Mouse (Mus musculus): ENCODE measurements around the gene Snrnp40. TPM values are rescaled to one million over a fixed set of nuclear protein-coding genes. Genes with fewer than 3 reads are reported as not detected.

The Snrnp40 gene
- polyA plus RNA-seq, 1 experiment from 2014 or later = 94.6 TPM

GRCm38 (mm10) chr4:130323165-130323564 is 36.8 kb upstream of the Snrnp40 start:
- no peak for ATAC-seq (ENCODE audit: low FRiP score)
- peaks cover 79% of the 10 kb centered on the region for H3K36me3 ChIP-seq (replicated peaks; ENCODE audit: control insufficient read depth, insufficient read depth)
- H3K9ac ChIP-seq = no peak overlapping the region
- DNase-seq (ENCODE audit: low spot score) = no peak
- no peak overlapping the region for H3K4me3 ChIP-seq (replicated peaks; ENCODE audit: low read length)
- no peaks in the 10 kb centered on the region for H3K9me3 ChIP-seq (ENCODE audit: control insufficient read depth, low read length)
- H3K27me3 ChIP-seq (ENCODE audit: control insufficient read depth, insufficient read depth, low read length) = no peaks in the 10 kb centered on the region
- no peaks in the 10 kb centered on the region for H3K4me1 ChIP-seq (replicated peaks; ENCODE audit: control insufficient read depth, insufficient read depth, low read length)
- no peak overlapping the region for H3K27ac ChIP-seq
- no peak overlapping the region for H3K4me2 ChIP-seq (replicated peaks)
- WGBS = 100% methylated on average over 1 of the region's 1 CpGs

DNA sequence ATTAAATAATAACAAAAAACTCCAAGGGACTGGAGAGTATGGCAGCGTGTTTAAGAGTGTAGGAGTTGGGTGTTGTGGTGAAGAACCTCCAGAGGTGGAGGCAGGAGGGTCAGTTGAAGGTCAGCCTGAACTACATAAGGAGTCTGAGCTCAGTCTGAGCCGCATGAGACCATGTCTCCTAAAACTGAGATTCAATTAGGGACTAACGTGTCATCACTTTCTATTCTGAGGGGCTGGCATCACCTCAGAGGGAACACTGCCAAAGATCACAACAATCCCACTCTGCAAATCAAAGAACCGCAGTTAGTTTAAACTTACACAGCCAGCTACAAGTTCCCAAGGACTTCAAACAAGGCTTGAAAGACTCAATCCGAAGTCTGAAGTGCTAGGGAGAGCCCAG is 36.3 kb upstream of the Snrnp40 start:
- H3K27ac ChIP-seq = no peak overlapping the region
- no peak overlapping the region for H3K9ac ChIP-seq
- peaks cover 82% of the 10 kb centered on the region for H3K36me3 ChIP-seq (replicated peaks; ENCODE audit: control insufficient read depth, insufficient read depth)
- H3K4me1 ChIP-seq (replicated peaks; ENCODE audit: control insufficient read depth, insufficient read depth, low read length) = no peaks in the 10 kb centered on the region
- H3K9me3 ChIP-seq (ENCODE audit: control insufficient read depth, low read length) = no peaks in the 10 kb centered on the region
- no peak for DNase-seq (ENCODE audit: low spot score)
- no peak for ATAC-seq (ENCODE audit: low FRiP score)
- H3K27me3 ChIP-seq (ENCODE audit: control insufficient read depth, insufficient read depth, low read length) = no peaks in the 10 kb centered on the region
- no peak overlapping the region for H3K4me3 ChIP-seq (replicated peaks; ENCODE audit: low read length)
- H3K4me2 ChIP-seq (replicated peaks) = no peak overlapping the region
- WGBS = 85% methylated on average over 5 of the region's 5 CpGs

- no peaks in the 10 kb centered on the region for H3K27me3 ChIP-seq (ENCODE audit: control insufficient read depth, insufficient read depth, low read length)
Measured at GRCm38 (mm10) chr4:130325446-130325845, 34.5 kb upstream of the Snrnp40 start.

DNA sequence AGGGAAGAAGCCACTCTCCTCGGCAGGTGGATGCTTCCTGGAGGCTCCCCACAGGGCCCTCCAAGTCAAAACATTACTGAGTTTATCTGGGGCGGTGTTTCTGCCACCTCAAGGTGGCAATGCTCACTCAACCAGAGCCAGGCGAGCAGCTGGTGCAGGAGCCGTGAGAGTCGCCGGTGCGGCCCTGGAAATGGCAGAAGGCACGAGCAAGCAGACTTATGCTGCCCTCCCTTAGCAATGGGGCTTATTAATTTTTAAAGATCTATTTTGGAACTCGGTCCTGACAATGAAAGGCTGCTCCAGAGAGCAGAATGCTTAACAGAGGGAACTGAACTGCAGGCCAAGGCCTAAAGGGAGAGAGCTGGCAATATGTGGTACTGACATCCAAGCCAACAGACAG is 32.6 kb upstream of the Snrnp40 start:
- Histone ChIP-seq H3K27me3 (ENCODE audit: control insufficient read depth, insufficient read depth, low read length) (no peaks in the 10 kb centered on the region), H3K27ac (no peak overlapping the region), H3K9me3 (ENCODE audit: control insufficient read depth, low read length) (no peaks in the 10 kb centered on the region), H3K4me1 (replicated peaks; ENCODE audit: control insufficient read depth, insufficient read depth, low read length) (no peaks in the 10 kb centered on the region), H3K9ac (no peak overlapping the region), H3K36me3 (replicated peaks; ENCODE audit: control insufficient read depth, insufficient read depth) (peaks cover 73% of the 10 kb centered on the region), H3K4me3 (replicated peaks; ENCODE audit: low read length) (no peak overlapping the region), H3K4me2 (replicated peaks) (no peak overlapping the region)
- ATAC-seq (ENCODE audit: low FRiP score) (no peak), DNase-seq (ENCODE audit: low spot score) (no peak)
- WGBS = 85% methylated on average over 9 of the region's 9 CpGs

More at GRCm38 (mm10) chr4:130325446-130325845, 34.5 kb upstream of the Snrnp40 start:
- Histone ChIP-seq H3K9ac (no peak overlapping the region), H3K36me3 (replicated peaks; ENCODE audit: control insufficient read depth, insufficient read depth) (peaks cover 83% of the 10 kb centered on the region), H3K9me3 (ENCODE audit: control insufficient read depth, low read length) (no peaks in the 10 kb centered on the region), H3K4me2 (replicated peaks) (no peak overlapping the region), H3K27ac (no peak overlapping the region), H3K4me1 (replicated peaks; ENCODE audit: control insufficient read depth, insufficient read depth, low read length) (no peaks in the 10 kb centered on the region), H3K4me3 (replicated peaks; ENCODE audit: low read length) (no peak overlapping the region)
- WGBS = 98% methylated on average over 2 of the region's 2 CpGs
- ATAC-seq (ENCODE audit: low FRiP score) (no peak), DNase-seq (ENCODE audit: low spot score) (no peak)

- Histone ChIP-seq H3K4me1 (replicated peaks; ENCODE audit: control insufficient read depth, insufficient read depth, low read length) (no peaks in the 10 kb centered on the region), H3K9me3 (ENCODE audit: control insufficient read depth, low read length) (no peaks in the 10 kb centered on the region), H3K36me3 (replicated peaks; ENCODE audit: control insufficient read depth, insufficient read depth) (peaks cover 51% of the 10 kb centered on the region), H3K4me3 (replicated peaks; ENCODE audit: low read length) (no peak overlapping the region), H3K4me2 (replicated peaks) (no peak overlapping the region), H3K27me3 (ENCODE audit: control insufficient read depth, insufficient read depth, low read length) (no peaks in the 10 kb centered on the region), H3K9ac (no peak overlapping the region), H3K27ac (no peak overlapping the region)
- WGBS = 91% methylated on average over 5 of the region's 5 CpGs
- ATAC-seq (ENCODE audit: low FRiP score) (no peak), DNase-seq (ENCODE audit: low spot score) (no peak)
Measured at GRCm38 (mm10) chr4:130335867-130336266, 24.1 kb upstream of the Snrnp40 start.

GRCm38 (mm10) chr4:130341691-130342090 is 18.2 kb upstream of the Snrnp40 start:
- no peak overlapping the region for H3K9ac ChIP-seq
- H3K36me3 ChIP-seq (replicated peaks; ENCODE audit: control insufficient read depth, insufficient read depth) = peaks cover 35% of the 10 kb centered on the region
- WGBS = 24% methylated on average over 4 of the region's 4 CpGs
- H3K27me3 ChIP-seq (ENCODE audit: control insufficient read depth, insufficient read depth, low read length) = no peaks in the 10 kb centered on the region
- DNase-seq (ENCODE audit: low spot score) (peak; percentile 78), ATAC-seq (ENCODE audit: low FRiP score) (no peak)
- H3K27ac ChIP-seq = no peak overlapping the region
- no peaks in the 10 kb centered on the region for H3K9me3 ChIP-seq (ENCODE audit: control insufficient read depth, low read length)
- no peak overlapping the region for H3K4me3 ChIP-seq (replicated peaks; ENCODE audit: low read length)
- no peaks in the 10 kb centered on the region for H3K4me1 ChIP-seq (replicated peaks; ENCODE audit: control insufficient read depth, insufficient read depth, low read length)
- no peak overlapping the region for H3K4me2 ChIP-seq (replicated peaks)

DNA sequence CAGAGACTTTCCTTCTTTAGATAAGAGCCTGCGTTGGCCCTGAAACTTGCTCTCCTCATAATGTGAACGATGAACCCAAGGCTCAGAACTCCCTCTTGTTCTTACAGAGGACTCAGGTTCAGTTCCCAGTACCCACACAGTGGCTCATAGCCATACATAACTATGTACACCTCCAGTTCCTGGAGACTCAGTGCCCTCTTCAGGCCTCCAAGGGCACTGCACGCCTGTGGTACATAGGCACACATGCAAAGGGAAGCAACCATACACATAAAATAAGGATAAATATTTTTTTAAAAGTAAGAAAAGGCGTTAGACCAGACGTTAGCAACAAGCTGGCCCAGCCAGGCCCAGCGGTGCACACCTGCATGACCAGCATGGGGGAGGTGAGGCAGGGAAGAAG is 10.3 kb upstream of the Snrnp40 start:
- H3K4me3 ChIP-seq (replicated peaks; ENCODE audit: low read length) = no peak overlapping the region
- DNase-seq (ENCODE audit: low spot score) (no peak), ATAC-seq (ENCODE audit: low FRiP score) (no peak)
- no peak overlapping the region for H3K4me2 ChIP-seq (replicated peaks)
- over 99% methylated on average over 6 of the region's 6 CpGs for WGBS
- H3K27me3 ChIP-seq (ENCODE audit: control insufficient read depth, insufficient read depth, low read length) = no peaks in the 10 kb centered on the region
- H3K9ac ChIP-seq = no peak overlapping the region
- peaks cover 85% of the 10 kb centered on the region for H3K36me3 ChIP-seq (replicated peaks; ENCODE audit: control insufficient read depth, insufficient read depth)
- H3K4me1 ChIP-seq (replicated peaks; ENCODE audit: control insufficient read depth, insufficient read depth, low read length) = no peaks in the 10 kb centered on the region
- H3K9me3 ChIP-seq (ENCODE audit: control insufficient read depth, low read length) = no peaks in the 10 kb centered on the region
- H3K27ac ChIP-seq = no peak overlapping the region

- 85% methylated on average over 16 of the region's 16 CpGs for WGBS
- H3K9me3 ChIP-seq (ENCODE audit: control insufficient read depth, low read length) = no peaks in the 10 kb centered on the region
- no peak for ATAC-seq (ENCODE audit: low FRiP score)
- no peak overlapping the region for H3K27ac ChIP-seq
- no peak overlapping the region for H3K4me3 ChIP-seq (replicated peaks; ENCODE audit: low read length)
- no peak overlapping the region for H3K4me2 ChIP-seq (replicated peaks)
- DNase-seq (ENCODE audit: low spot score) = no peak
- H3K4me1 ChIP-seq (replicated peaks; ENCODE audit: control insufficient read depth, insufficient read depth, low read length) = no peaks in the 10 kb centered on the region
- H3K36me3 ChIP-seq (replicated peaks; ENCODE audit: control insufficient read depth, insufficient read depth) = peaks cover 86% of the 10 kb centered on the region
- no peak overlapping the region for H3K9ac ChIP-seq
- H3K27me3 ChIP-seq (ENCODE audit: control insufficient read depth, insufficient read depth, low read length) = no peaks in the 10 kb centered on the region
Measured at GRCm38 (mm10) chr4:130350690-130351422, 9.1 kb upstream of the Snrnp40 start.

GRCm38 (mm10) chr4:130352588-130352987 is 7.3 kb upstream of the Snrnp40 start:
- Histone ChIP-seq H3K9ac (no peak overlapping the region), H3K4me2 (replicated peaks) (no peak overlapping the region), H3K9me3 (ENCODE audit: control insufficient read depth, low read length) (no peaks in the 10 kb centered on the region), H3K27ac (no peak overlapping the region), H3K4me3 (replicated peaks; ENCODE audit: low read length) (no peak overlapping the region), H3K27me3 (ENCODE audit: control insufficient read depth, insufficient read depth, low read length) (no peaks in the 10 kb centered on the region), H3K36me3 (replicated peaks; ENCODE audit: control insufficient read depth, insufficient read depth) (peaks cover 77% of the 10 kb centered on the region), H3K4me1 (replicated peaks; ENCODE audit: control insufficient read depth, insufficient read depth, low read length) (no peaks in the 10 kb centered on the region)
- 96% methylated on average over 7 of the region's 7 CpGs for WGBS
- DNase-seq (ENCODE audit: low spot score) (no peak), ATAC-seq (ENCODE audit: low FRiP score) (no peak)

DNA sequence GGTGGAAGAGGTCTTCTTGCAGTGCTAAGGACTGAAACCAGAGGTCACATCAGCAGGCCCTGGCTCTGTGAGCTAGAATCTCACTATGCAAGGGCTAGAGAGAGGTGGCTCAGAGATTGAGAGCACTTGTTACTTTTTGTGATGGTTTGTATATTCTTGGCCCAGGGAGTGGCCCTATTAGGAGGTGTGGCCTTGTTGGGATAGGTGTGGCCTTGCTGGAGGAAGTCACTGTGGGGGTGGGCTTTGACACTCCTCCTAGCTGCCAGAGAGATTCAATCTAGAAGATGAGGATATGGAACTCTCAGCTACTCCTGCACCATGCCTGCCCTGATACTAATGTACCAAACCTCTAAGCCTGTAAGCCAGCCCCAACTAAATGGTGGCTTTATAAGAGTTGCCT is 2.0 kb upstream of the Snrnp40 start:
- no peak for ATAC-seq (ENCODE audit: low FRiP score)
- no peak overlapping the region for H3K4me2 ChIP-seq (replicated peaks)
- no peak overlapping the region for H3K4me3 ChIP-seq (replicated peaks; ENCODE audit: low read length)
- H3K9ac ChIP-seq = no peak overlapping the region
- H3K9me3 ChIP-seq (ENCODE audit: control insufficient read depth, low read length) = no peaks in the 10 kb centered on the region
- H3K27ac ChIP-seq = no peak overlapping the region
- peaks cover 31% of the 10 kb centered on the region for H3K36me3 ChIP-seq (replicated peaks; ENCODE audit: control insufficient read depth, insufficient read depth)
- DNase-seq (ENCODE audit: low spot score) = no peak
- H3K27me3 ChIP-seq (ENCODE audit: control insufficient read depth, insufficient read depth, low read length) = no peaks in the 10 kb centered on the region
- peaks cover 16% of the 10 kb centered on the region for H3K4me1 ChIP-seq (replicated peaks; ENCODE audit: control insufficient read depth, insufficient read depth, low read length)

Measured in hindbrain, embryonic 14.5 days (tissue).